Mouse (Mus musculus) stomach, postnatal 0 days (tissue): ENCODE data around the gene Ntn1. TPM values are rescaled to one million over a fixed set of nuclear protein-coding genes. Genes with fewer than 3 reads are reported as not detected.
A peak's percentile ranks its signal among the peaks of the same experiment; 100 is the strongest.

Source experiments
- ATAC-seq: fragments of 200-750 bp; cut with Nextera tagmentation; 2 replicates; pipeline ENCODE4 v1.8.0; 2017; ENCODE audit not compliant: low FRiP score, low TSS enrichment
- DNase-seq: peaks from one replicate; pipeline ENCODE4 v3.0.0-alpha.2; 2016; ENCODE audit warnings: low spot score
- H3K27ac ChIP-seq: fragments of 300-500 bp; sonication (generic); replicated peaks from 2 replicates; pipeline ENCODE4 v1.5.1; 2014; ENCODE audit warnings: mild to moderate bottlenecking, control low read depth
- H3K27me3 ChIP-seq: fragments of 300-500 bp; sonication (generic); 2 replicates; pipeline ENCODE4 v1.6.1; 2014; ENCODE audit warnings: low read length; ENCODE audit not compliant: control insufficient read depth, insufficient read depth
- H3K36me3 ChIP-seq: fragments of 300-500 bp; sonication (generic); 2 replicates; pipeline ENCODE4 v1.6.1; 2014; ENCODE audit warnings: low read length, mixed read lengths; ENCODE audit not compliant: control insufficient read depth, insufficient read depth
- H3K4me1 ChIP-seq: fragments of 300-500 bp; sonication (generic); replicated peaks from 2 replicates; pipeline ENCODE4 v1.6.1; 2014; ENCODE audit warnings: antibody characterized with exemption; ENCODE audit not compliant: control insufficient read depth, insufficient read depth
- H3K4me2 ChIP-seq: fragments of 300-500 bp; sonication (generic); replicated peaks from 2 replicates; pipeline ENCODE4 v1.6.1; 2014; ENCODE audit warnings: low read depth, mild to moderate bottlenecking, control low read depth, moderate library complexity
- H3K4me3 ChIP-seq: fragments of 300-500 bp; sonication (generic); 2 replicates; pipeline ENCODE4 v1.5.1; 2014; ENCODE audit warnings: low read depth, low read length, control low read depth
- H3K9ac ChIP-seq: fragments of 300-500 bp; sonication (generic); 2 replicates; pipeline ENCODE4 v1.6.1; 2014; ENCODE audit warnings: mild to moderate bottlenecking, low read length, control low read depth, mixed read lengths
- H3K9me3 ChIP-seq: fragments of 300-500 bp; sonication (generic); 2 replicates; pipeline ENCODE4 v1.6.1; 2016; ENCODE audit warnings: low read length; ENCODE audit not compliant: control insufficient read depth
- CTCF ChIP-seq: IDR thresholded peaks from 2 replicates; pipeline ENCODE4 v1.5.1; 2016; ENCODE audit warnings: antibody characterized with exemption, low read depth, mild to moderate bottlenecking, moderate library complexity
- EP300 ChIP-seq: optimal IDR thresholded peaks from 2 replicates; pipeline ENCODE3; 2016; ENCODE audit warnings: antibody characterized with exemption
- WGBS: fragments of 180-500 bp; shearing (Covaris S2); extraction: QIAGEN DNeasy Blood & Tissue Kit; methylation state at CpG from one replicate; pipeline ENCODE4 v1.1.7; 2014; 5-methylcytosine and 5-hydroxymethylcytosine counted together
- polyA plus RNA-seq: library from polyadenylated mRNA; unstranded; fragments of >200 nt; fragmentation: Nextera tagmentation; extraction: Ambion mirVana; gene quantifications from 2 replicates; pipeline ENCODE4 v1.2.1, GENCODE M21; 2015

The Ntn1 gene
- polyA plus RNA-seq, 1 experiment from 2014 or later = 7.4 TPM

DNA sequence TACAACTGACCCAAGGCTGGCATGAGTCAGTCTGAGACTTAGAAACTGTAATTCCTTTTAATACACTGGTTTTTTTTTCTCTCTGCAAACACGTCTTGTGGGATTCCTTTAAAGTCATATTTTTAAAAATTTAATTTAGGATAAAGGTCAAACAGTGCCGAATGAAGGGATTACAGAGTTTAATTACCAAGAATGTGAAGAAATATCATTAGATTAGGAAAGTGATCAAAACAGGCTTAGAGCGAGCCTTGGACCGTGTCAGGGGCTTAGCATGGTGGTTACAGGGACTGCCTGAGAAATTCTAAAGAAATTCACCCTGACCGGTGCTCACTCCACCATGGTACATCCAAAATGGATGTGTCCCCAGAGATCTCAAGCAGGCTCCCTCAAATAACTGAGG, 57.9 kb downstream of the Ntn1 start:
- no peak for TF ChIP-seq EP300
- no peak for TF ChIP-seq CTCF
- 67% methylated on average over 5 of the region's 5 CpGs for WGBS
- Histone ChIP-seq H3K4me1 (peaks cover 10% of the 10 kb centered on the region), H3K27ac (no peak overlapping the region), H3K4me3 (no peak overlapping the region), H3K36me3 (no peaks in the 10 kb centered on the region), H3K9me3 (no peaks in the 10 kb centered on the region), H3K4me2 (no peak overlapping the region), H3K27me3 (no peaks in the 10 kb centered on the region), H3K9ac (no peak overlapping the region)
- ATAC-seq (no peak), DNase-seq (no peak)

DNA sequence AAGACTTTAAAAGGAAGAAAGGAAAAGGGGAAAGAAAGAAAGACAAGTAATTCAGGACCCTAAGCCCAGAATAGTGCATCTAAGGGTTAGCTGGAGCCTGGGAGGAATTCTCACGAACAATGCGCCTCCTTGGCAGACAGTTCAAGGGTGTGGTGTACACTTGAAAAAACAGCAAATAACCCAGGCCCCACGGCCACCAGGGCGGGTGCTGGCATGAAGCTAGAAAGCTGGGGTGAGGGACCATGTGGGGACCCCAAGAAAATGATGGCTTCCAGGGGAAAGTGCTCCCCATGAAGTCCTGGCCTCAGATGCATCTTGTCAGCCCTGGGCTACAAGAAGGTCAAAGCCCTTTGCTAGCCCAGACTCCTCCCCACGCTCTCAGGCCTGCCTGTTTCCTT, 58.6 kb downstream of the Ntn1 start:
- H3K4me2 ChIP-seq = no peak overlapping the region
- H3K9me3 ChIP-seq = no peaks in the 10 kb centered on the region
- ATAC-seq (no peak), DNase-seq (no peak)
- no peaks in the 10 kb centered on the region for H3K27me3 ChIP-seq
- no peak overlapping the region for H3K27ac ChIP-seq
- H3K4me3 ChIP-seq = no peak overlapping the region
- no peak overlapping the region for H3K9ac ChIP-seq
- no peak for TF ChIP-seq CTCF
- TF ChIP-seq EP300 = no peak
- no peaks in the 10 kb centered on the region for H3K36me3 ChIP-seq
- H3K4me1 ChIP-seq = peaks cover 10% of the 10 kb centered on the region
- WGBS = 33% methylated on average over 5 of the region's 5 CpGs

DNA sequence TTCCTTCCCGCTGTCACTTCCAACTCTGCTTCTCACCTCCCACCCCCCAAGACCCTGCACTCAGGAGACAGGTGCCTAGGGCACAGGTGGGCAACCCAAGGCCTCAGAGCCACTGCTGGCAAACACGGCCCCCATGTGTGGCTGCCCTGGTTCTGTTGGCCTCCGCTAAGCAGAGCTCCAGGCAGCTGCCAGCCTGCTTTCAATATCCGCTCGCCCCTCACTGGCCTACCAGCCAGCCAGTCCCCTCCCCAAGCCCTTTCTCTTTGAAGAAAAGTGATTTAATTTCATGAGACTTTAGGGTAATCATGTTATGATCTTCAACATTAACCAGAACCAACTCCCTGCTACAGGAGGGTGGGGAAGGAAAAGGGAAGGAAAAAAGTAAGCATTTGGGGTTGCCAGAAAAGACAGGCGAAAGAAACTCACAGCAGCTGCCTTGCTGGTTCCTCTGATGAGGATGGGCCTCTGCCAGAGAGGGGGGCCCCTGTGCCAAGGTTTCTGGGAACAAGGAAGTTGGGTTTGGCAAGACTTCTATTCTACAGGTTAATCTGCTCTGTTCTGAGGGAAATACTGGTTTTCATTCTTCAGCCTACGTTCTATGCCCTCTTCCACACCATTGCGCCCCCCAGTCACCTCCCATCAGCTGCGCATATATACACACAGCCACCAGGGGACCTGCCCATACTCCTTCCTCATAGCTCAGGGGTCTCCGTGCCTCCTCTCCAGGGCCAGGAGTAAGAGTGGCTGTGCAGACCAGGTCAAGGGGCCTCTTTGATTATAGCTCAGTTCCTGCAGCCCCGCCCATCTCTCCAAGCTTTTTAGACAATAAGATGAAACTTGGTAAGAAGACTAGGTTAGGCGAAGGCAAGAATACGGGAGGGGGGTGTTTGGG, 59.3 kb downstream of the Ntn1 start:
- H3K9me3 ChIP-seq = no peaks in the 10 kb centered on the region
- peaks cover 10% of the 10 kb centered on the region for H3K4me1 ChIP-seq
- H3K27ac ChIP-seq = 0 out of 2 replicates have a peak overlapping the region, but pooled peaks have one; percentile 45
- no peak overlapping the region for H3K4me2 ChIP-seq
- DNase-seq (peak; percentile 30), ATAC-seq (peak; percentile 35; the same call in 1 of the 2 replicates)
- H3K4me3 ChIP-seq = no peak overlapping the region
- TF ChIP-seq EP300 (no peak), CTCF (peak; percentile 55)
- no peaks in the 10 kb centered on the region for H3K27me3 ChIP-seq
- 50% methylated on average over 13 of the region's 13 CpGs for WGBS
- no peak overlapping the region for H3K9ac ChIP-seq
- no peaks in the 10 kb centered on the region for H3K36me3 ChIP-seq

DNA sequence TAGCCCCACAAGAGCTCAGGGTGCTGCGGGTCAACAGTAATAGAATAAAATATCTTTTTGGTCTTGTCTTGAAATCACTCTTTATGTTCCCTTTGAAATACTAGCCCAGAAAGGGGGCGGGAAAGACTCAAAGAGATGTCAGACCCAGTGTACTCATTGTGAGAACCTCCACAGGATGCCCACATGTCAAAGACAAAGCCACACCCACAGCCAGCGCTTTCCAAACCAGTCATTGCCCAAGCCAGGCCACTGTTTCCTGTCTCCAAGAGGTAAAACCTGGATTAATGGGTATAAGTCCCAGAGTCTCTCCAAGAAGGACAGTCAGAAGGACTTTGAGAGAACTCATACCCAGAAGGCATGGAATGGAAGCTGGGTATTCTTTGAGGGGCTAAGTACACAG, 60.3 kb downstream of the Ntn1 start:
- no peak overlapping the region for H3K4me2 ChIP-seq
- H3K9me3 ChIP-seq = no peaks in the 10 kb centered on the region
- 84% methylated on average over 3 of the region's 3 CpGs for WGBS
- peaks cover 10% of the 10 kb centered on the region for H3K4me1 ChIP-seq
- no peak for ATAC-seq
- DNase-seq = no peak
- H3K9ac ChIP-seq = no peak overlapping the region
- no peaks in the 10 kb centered on the region for H3K27me3 ChIP-seq
- no peak overlapping the region for H3K4me3 ChIP-seq
- TF ChIP-seq CTCF (no peak), EP300 (no peak)
- H3K36me3 ChIP-seq = no peaks in the 10 kb centered on the region
- H3K27ac ChIP-seq = no peak overlapping the region

DNA sequence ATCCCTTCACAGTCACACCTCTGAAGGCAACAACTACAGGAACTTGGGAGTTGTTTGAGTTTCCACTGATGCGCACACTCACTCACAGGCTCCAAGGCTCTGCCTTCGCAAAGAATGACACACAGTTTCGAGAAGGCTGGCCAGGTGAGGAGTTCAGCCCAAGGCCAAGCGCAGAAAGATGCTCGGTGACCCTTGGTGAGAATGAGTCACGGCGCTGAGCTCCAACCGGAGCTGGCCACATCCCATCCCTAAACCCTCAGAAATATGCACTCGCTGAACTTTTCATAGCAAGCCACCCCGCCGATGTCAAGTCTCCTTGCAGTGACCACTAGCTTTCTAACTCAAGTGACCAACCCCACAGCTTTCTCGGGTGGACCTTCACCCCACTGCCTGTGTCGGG, 60.8 kb downstream of the Ntn1 start:
- ATAC-seq = no peak
- 91% methylated on average over 13 of the region's 13 CpGs for WGBS
- TF ChIP-seq EP300 (no peak), CTCF (no peak)
- no peak overlapping the region for H3K4me2 ChIP-seq
- no peak overlapping the region for H3K9ac ChIP-seq
- H3K27ac ChIP-seq = no peak overlapping the region
- no peaks in the 10 kb centered on the region for H3K36me3 ChIP-seq
- DNase-seq = no peak
- H3K27me3 ChIP-seq = no peaks in the 10 kb centered on the region
- H3K4me3 ChIP-seq = no peak overlapping the region
- H3K4me1 ChIP-seq = peaks cover 10% of the 10 kb centered on the region
- H3K9me3 ChIP-seq = no peaks in the 10 kb centered on the region

DNA sequence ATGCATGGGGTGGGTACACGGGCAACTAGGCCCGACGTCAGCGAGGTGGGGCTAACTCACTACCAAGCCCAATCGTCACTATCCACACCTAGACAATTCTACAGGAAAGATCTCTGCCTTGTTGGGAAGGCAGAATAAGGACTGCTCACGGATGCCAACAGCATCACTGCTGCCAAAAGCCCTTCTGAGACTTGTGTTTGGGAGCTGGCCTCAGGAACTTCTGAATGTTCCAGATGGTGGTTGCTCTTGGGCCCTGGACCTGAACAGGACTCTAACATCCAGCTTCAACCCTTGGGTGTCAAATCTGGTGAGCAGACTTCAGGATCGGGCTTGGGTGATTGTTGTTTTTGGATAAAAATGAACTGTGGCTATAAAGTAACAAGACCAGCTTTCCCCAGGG, 61.3 kb downstream of the Ntn1 start:
- Histone ChIP-seq H3K4me3 (no peak overlapping the region), H3K36me3 (no peaks in the 10 kb centered on the region), H3K4me1 (peaks cover 10% of the 10 kb centered on the region), H3K27ac (no peak overlapping the region), H3K9me3 (no peaks in the 10 kb centered on the region), H3K4me2 (no peak overlapping the region), H3K9ac (no peak overlapping the region), H3K27me3 (no peaks in the 10 kb centered on the region)
- 90% methylated on average over 7 of the region's 7 CpGs for WGBS
- ATAC-seq (no peak), DNase-seq (no peak)
- TF ChIP-seq CTCF (no peak), EP300 (no peak)
